Mouse (Mus musculus) cerebellum, postnatal 14 days (tissue): ENCODE data around the gene Celf2.

ENCODE experiments used
- DNase-seq, 2 experiments: peaks; one replicate each; pipeline ENCODE4 v3.0.0; 2021; ENCODE audit warnings: mixed read lengths in 2 of 2

Gene Celf2

GRCm38 (mm10) chr2:7173271-7174064 lies 335.9 kb downstream of the Celf2 start:
- peak; percentile 90 to 95 for DNase-seq

DNA sequence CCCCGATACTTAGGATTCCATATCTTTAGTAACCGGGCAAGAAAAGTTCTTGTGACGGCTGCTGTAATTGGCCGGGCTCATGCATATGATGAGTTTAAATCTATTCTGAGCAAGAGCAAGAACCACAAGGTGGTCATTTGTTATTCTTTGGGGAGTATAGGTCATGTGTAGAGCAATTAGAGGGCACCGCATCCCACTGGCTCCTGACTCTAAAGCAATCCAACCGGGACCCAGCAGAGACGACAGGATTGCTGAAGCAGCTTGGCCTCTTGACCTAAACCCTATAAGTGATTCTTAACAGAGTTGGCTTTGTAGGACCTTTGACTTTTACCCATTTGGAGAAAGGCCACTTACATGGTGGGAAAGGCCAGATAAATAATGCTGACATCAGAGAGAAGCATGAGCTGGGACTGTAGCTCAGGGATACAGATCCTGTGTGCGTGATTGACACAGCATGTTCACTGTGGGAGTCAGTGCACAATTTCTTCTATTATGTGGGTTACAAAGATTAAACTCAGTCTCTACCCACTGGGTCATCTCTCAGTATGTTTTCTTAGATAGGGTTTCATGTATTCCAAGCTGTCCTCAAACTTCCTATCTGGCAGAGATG lies 338.2 kb downstream of the Celf2 start:
- DNase-seq, result no peak

DNA sequence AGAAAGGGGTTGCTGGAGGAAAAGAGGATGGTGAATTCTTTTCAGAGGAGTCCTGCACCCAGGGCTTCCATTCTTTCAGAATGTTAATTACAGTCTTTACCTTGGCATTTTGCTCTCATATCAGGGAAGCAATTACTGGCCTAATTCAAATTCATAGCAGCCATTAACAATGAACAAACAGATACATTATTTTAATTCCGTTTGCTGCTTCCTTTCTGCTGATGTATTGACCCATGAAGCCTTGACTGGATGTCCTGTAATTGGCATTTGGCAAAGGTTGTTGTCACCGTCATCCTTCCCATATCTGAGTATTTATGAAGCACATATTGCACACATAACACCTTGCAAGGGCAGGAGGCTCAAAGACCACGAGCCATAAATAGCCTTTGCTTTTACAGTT lies 343.6 kb downstream of the Celf2 start:
- no peak for DNase-seq

DNA sequence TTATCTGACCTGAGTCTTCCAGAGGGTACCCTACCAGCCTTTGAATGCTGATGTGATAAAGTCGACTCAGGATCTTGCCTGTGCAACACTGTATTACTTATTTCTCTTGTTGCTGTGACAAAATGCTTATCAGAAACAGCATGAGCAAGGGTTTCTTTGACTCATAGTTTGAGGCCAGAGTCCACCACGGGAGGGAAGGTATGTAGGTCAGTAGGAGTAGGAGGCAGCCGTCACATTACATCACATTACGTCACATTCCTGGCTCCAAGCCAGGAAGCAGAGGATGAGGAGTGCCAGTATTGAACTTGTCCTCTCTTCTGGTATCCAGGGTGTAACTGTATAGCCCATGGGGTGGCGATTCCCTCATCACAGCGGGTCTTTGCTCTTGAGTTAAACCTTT lies 349.3 kb downstream of the Celf2 start:
- DNase-seq, result peak in 1 of 2 experiments; percentile 33

- no peak for DNase-seq
Observed at GRCm38 (mm10) chr2:7147303-7147702, 362.1 kb downstream of the Celf2 start.

- DNase-seq, result no peak
Observed at GRCm38 (mm10) chr2:7145541-7146043, 363.8 kb downstream of the Celf2 start.

DNA sequence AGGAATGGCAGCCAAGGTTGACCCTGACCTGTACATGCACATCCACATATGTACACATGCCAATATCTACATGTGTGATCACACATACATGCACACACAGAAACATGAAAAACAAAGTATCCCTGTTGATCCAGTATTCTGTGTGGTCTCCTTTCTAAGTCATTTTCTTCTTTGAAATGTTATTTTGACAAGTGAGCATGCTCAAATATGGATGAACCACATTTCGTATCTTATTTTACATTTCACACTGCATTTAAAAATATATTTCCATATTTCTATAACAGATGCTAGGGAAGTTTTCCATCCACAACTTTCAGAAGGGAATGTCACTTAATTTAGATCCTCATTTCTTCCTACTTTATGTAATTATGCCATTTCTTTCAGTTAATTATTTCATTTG lies 364.5 kb downstream of the Celf2 start:
- DNase-seq, result no peak

DNA sequence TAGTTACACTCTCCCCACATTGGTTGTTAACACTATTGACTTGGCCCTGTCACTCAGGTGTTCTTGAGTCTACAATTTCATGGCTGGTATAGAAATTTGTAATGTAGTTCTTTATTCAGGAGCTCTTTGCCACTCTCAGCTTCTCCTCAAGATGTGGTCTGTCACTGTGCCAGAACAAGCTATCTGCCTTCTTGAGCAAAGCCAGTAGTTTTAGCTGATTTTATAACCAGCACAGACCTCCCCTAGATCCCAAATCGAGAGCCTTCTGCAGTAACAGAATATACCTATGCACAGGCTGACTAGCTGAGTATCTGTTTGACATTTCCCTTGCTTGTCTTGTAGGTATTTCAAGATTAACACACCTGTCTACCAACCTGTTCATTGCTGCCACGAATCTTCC lies 386.0 kb downstream of the Celf2 start:
- no peak for DNase-seq

GRCm38 (mm10) chr2:7115801-7116200 lies 393.6 kb downstream of the Celf2 start:
- DNase-seq, result no peak

GRCm38 (mm10) chr2:7115161-7115560 lies 394.2 kb downstream of the Celf2 start:
- DNase-seq, result no peak

- DNase-seq, result no peak
Observed at GRCm38 (mm10) chr2:7113738-7114137, 395.6 kb downstream of the Celf2 start.

DNA sequence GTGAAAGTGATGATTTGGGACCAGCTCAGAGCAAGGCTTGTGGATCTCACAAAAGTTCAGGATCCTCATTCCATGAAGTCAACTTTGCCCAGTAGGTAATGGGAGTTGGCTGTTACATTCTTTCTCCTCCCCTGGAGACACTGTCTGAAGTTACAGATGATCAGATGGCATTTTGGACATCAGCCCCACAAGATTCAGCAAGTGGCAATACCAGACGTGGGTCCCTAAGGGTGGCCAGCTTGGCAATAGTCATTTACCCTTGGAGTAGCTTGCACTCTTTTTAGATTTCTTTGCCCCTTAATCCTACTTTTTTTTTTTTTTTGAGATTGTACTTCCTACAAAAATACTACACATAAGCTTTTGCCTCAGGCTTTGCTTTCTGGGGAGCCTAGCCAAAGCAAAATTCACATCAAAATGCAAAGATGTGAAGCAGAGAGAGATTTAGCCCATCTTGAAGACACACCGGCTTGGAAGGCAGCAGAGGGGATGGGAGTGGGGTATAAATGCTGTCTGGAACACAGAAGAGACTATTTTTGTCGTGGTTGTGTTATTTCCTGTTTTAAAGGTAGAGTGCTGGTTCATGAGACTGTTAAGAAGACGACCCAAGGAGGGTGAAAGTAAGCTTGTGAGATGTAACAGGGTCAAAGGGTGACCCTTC lies 397.1 kb downstream of the Celf2 start:
- no peak for DNase-seq

GRCm38 (mm10) chr2:7093414-7093813 lies 415.9 kb downstream of the Celf2 start:
- no peak for DNase-seq

GRCm38 (mm10) chr2:7092641-7093040 lies 416.7 kb downstream of the Celf2 start:
- no peak for DNase-seq

DNA sequence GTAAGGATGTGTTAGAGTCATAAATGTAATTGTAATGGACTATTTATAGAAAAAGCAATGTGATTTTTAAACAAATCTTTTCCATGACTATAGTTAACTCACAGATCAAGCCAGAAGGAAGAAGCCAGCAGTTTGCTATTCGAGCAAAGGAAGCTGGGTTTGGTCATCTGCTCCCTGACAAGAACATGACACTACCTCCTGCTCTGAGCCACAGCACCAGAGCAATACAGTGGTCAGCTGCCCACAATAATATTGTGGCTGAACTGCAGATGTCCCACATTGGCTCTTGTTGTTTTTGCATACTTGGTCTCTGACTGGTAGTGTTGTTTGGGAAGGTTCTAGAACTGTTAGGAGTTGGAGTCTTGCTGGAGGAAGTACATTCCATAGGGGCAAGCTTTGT lies 418.9 kb downstream of the Celf2 start:
- no peak for DNase-seq

- peak; percentile 78 to 84 for DNase-seq
Observed at GRCm38 (mm10) chr2:7089069-7089834, 420.1 kb downstream of the Celf2 start.

- DNase-seq, result no peak
Observed at GRCm38 (mm10) chr2:7088536-7088935, 420.8 kb downstream of the Celf2 start.

- DNase-seq, result peak; percentile 53 to 59
Observed at GRCm38 (mm10) chr2:7087480-7087879, 421.9 kb downstream of the Celf2 start.

- peak; percentile 36 to 46 for DNase-seq
Observed at GRCm38 (mm10) chr2:7083489-7084090, 425.8 kb downstream of the Celf2 start.

- DNase-seq, result peak; percentile 39 to 52
Observed at GRCm38 (mm10) chr2:7082376-7083025, 426.9 kb downstream of the Celf2 start.

GRCm38 (mm10) chr2:7080794-7081783 lies 428.3 kb downstream of the Celf2 start:
- DNase-seq, result peak; percentile 67 to 70
